Mouse (Mus musculus): Measurements from ENCODE around the gene Cplx3.

Cplx3 gene

GRCm38 (mm10) chr9:57601353-57601706 is 4.8 kb downstream of the Cplx3 start:
- peak; percentile 72 for ATAC-seq (ENCODE audit: low TSS enrichment)

DNA sequence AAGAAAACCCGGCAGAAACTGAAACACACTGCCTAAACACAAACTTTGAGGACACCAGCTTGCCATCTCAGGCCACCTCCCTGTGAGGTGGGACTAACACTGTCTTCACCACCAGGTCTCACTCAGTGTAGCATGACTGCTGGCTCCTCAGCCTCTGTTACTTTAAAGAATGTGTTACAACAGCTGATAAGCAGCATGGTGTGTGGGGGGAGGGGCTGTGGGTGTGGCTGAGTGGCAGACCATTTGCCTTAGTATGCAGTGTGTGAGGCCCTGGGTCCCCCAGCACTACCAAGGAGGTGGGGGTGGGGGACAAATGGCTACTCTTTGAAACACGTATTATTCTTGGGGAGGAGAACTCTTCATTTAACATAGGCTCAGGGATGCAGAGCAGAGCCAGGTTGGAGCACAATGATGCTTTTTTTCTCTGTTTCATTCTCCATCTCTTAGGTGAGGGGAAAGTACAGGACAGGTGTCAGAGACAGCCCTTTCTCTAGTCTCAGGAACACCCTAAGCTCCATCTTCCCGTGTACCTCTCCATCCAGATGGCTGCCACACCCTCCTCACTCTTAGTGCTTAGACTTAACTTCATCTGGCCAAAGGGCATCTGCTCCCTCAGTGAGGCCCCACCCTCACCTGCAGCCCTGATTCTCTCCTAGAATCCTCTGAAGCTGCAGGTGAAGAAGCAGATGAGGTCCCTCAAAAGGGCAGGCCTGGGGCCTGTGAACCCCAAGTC is 5.3 kb downstream of the Cplx3 start:
- no peak for ATAC-seq (ENCODE audit: low TSS enrichment)

DNA sequence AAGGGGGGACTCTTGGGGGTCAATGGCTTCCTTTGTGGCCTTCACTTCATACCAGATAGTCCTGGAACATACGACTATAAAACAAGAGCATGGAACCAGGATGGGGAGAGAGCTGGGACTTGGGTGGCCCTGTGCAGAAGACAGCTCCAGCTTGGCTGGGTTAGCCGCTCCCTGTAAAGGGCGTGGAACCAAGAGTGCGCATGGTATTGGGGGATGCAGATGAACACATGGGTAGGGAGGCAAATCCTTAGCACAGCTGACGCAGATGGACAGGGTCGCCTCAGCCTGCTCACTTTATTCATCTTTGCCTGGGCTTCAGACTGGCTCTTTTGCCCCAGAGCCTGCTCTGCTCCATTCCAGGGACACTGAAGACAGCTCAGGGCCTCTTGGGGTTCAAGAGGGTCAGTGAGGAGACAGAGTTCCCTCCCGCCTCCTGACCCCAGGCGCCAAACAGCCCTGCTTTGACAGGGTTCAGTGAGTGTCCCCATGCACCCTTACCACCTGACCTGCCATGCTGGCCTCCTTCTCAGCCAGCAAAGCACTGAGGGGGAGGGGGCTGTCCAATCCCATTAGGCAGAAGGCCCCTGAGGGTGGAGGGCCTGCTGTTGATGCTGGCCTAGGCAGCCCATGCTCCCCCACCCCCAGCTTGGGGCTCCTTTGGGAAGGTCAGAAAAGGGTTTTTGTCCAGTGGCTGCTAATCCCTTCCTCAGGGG is 7.1 kb downstream of the Cplx3 start:
- no peak for ATAC-seq (ENCODE audit: low TSS enrichment)

DNA sequence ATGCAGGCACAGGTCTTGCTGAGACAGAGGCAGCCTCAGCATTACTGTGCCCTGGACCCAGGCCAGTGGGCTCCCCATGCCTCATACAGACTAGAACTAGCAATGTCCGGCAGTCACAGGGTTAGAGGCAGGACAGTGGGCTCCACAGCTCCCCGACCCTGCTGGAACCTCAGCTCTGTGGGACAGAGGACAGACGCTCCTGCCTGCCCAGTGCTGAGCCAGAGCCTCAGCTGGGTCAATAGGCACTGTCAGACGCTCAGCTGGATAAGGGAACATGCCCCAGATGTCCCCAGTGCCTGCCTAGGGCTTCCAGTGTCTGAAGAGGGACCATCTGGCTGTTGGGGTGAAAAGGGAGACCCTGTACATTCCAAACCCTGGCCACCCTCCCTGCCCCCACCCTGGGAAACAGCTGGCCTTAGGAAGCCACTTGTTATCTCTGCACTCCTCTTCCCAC is 8.1 kb downstream of the Cplx3 start:
- ATAC-seq (ENCODE audit: low TSS enrichment): no peak

- ATAC-seq (ENCODE audit: low TSS enrichment): no peak
Observed at GRCm38 (mm10) chr9:57597265-57597664, 8.8 kb downstream of the Cplx3 start.

- ATAC-seq (ENCODE audit: low TSS enrichment): no peak
Observed at GRCm38 (mm10) chr9:57594174-57594509, 11.9 kb downstream of the Cplx3 start.

- no peak for ATAC-seq (ENCODE audit: low TSS enrichment)
Observed at GRCm38 (mm10) chr9:57593454-57594173, 12.5 kb downstream of the Cplx3 start.

DNA sequence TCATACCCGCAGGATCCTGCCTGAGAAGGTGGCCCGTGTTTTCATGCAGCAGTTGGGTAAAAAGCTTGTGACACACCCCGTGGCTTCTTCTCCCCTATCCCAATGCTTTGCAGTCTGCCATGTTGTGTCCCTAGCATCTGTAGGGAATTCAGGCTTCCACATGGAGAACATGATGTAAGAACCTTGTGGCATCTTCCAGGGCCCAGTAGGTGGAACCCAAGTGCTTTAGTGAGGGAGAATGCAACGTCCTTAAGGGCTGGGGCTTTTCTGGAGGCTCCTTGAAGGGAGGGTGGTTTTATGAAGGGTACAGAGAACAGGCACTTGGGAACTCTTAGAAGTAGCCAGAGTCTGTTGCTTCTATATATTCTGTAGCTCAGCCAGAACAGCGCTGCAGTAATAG is 15.4 kb downstream of the Cplx3 start:
- peak; percentile 69 for ATAC-seq (ENCODE audit: low TSS enrichment)

DNA sequence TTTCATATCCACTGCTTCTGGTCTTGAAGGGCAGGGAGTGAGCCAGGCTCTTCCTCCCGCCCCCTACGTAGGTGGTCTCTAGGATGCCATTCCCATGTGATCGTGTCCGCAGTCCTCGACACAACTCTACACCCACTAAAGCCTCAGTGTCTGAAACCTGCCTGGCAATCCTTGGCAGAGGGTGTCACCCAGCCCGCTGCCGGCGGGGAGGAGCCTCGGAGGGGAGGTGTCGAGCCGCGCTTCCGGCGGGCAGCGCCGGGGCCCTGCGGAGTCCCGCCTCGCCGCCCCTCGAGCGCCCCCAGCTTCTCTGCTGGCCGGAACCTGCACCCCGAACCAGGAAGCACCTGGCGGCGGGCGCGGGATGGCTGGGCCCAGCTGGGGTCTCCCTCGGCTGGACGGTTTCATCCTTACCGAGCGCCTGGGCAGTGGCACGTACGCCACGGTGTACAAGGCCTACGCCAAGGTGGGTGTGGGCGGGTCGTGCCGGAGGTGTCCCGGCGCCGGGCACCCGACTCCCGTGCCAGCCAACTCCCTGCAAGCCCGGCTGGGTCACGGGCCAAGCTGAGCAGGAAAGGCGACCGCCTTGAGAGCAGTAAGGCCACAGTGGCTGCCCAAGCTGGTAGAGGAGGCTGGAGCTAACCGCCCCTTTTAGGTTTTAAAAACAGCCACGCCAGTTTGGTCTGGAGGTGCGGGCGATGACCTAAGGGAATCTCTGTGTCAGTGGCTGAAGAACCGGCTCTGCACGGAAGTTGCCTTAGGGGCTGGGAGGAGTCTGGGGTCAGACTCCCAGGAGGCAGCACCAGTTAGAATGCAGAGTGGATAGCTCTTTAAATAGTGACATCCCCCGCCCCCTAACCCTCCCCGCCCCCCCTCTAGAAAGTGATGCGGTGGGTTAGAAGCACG is 16.6 kb downstream of the Cplx3 start, which contains the start of gene Ulk3:
Gene Ulk3, plus strand, starts transcription at position 229 of the 903 bp plus-strand sequence.
- peak; percentile 79 for ATAC-seq (ENCODE audit: low TSS enrichment)

- ATAC-seq (ENCODE audit: low TSS enrichment): no peak
Observed at GRCm38 (mm10) chr9:57584991-57585390, 21.1 kb downstream of the Cplx3 start.

DNA sequence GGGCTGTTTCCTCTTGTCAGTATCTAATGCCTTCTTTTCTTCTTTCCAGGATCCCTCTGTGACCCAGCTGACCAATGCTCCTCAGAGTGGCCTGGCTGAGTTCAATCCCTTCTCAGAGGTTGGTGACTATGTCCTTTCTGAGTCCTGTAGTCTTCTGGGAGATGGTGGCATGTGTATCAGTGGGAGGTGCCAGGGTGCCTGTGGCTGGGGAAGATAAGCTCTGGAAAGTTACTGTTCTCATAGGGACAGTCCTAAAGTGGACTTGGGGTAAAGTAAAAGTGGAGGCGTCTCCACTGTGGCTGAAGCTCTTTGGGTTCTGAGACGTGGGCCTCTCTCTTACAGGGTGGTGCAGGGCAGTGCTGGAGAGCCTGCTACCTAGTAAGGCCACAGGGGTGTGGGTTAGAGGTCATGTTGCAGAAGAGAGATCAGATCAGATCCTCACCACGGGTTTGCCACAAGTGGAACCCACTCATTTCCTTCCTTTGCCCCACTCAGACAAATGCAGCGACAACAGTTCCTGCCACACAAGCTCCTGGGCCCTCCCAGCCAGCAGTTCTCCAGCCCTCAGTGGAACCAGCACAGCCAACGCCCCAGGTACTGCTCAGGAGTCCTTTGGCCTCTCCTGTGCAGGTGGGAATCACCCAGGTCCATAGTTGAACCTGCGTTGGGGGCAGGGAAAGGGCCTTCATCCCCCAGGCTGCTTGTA is 28.8 kb downstream of the Cplx3 start:
- no peak for ATAC-seq (ENCODE audit: low TSS enrichment)

- ATAC-seq (ENCODE audit: low TSS enrichment): no peak
Observed at GRCm38 (mm10) chr9:57575577-57575976, 30.5 kb downstream of the Cplx3 start.

GRCm38 (mm10) chr9:57574397-57574796 is 31.7 kb downstream of the Cplx3 start:
- no peak for ATAC-seq (ENCODE audit: low TSS enrichment)

- no peak for ATAC-seq (ENCODE audit: low TSS enrichment)
Observed at GRCm38 (mm10) chr9:57568500-57568899, 37.6 kb downstream of the Cplx3 start.

DNA sequence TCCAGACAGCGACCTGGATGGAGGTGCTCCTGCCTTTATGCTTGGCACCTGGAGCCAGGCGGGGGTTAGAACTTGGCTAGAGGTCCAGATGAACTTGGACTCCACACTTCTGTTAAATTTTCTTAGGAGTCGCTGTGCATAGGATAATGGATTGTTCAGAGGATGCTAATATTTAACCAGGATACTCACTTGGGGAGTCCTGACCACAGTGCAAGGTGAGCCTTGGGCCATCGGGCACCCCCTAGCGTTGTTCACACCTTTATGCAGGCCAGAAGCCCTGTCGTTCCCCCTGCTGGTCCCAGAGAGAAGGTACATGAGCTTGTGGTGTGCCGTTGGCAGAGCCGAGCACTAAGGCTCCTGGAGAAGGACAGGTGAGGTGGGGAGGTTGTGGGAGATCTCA is 39.2 kb downstream of the Cplx3 start:
- no peak for ATAC-seq (ENCODE audit: low TSS enrichment)

DNA sequence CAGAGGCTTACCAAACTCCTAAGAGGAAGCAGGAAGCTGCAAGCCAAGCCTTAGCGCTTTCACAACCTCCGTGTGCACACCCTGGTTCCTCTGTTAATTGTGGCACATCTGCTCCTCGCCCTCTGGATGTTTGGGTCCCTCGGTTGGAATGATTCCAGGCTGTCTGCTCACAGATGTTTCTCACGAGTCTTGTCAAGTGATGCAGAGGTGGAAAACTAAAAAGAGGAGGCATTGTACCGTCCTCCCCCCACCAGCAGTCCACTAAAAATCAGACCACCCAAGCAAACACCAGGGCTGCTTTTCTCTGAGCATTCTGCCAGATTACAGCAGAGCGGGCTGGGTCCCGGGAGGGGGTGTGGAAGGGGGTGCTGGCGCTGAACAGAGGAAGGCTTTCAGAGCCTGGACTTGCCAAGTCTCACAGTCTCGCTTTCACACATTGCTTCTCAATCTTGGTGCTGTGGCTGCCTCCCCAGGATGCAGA is 40.3 kb downstream of the Cplx3 start:
- peak; percentile 62 for ATAC-seq (ENCODE audit: low TSS enrichment)

DNA sequence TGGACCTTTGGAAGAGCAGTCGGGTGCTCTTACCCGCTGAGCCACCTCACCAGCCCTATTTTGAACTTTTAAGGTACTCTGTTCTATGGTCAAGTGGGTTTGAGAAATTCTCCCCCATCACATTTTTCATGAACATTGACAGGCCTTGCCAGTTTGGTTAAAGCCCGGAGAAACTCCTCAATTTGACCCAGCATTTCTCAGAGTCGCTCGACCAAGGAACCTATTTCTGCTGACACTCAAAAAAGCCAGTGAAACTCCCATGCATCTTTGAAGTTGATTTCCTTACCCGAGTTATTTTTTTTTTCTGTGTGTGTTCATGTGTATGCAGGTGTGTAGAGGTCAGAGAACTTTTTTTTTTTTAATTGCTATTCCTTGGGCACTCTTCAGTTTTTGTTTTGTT is 41.5 kb downstream of the Cplx3 start:
- no peak for ATAC-seq (ENCODE audit: low TSS enrichment)

GRCm38 (mm10) chr9:57562896-57563372 is 43.1 kb downstream of the Cplx3 start:
- peak; percentile 3; the same call in 1 of the 2 replicates for ATAC-seq (ENCODE audit: low TSS enrichment)

GRCm38 (mm10) chr9:57561711-57562099 is 44.4 kb downstream of the Cplx3 start:
- no peak for ATAC-seq (ENCODE audit: low TSS enrichment)

DNA sequence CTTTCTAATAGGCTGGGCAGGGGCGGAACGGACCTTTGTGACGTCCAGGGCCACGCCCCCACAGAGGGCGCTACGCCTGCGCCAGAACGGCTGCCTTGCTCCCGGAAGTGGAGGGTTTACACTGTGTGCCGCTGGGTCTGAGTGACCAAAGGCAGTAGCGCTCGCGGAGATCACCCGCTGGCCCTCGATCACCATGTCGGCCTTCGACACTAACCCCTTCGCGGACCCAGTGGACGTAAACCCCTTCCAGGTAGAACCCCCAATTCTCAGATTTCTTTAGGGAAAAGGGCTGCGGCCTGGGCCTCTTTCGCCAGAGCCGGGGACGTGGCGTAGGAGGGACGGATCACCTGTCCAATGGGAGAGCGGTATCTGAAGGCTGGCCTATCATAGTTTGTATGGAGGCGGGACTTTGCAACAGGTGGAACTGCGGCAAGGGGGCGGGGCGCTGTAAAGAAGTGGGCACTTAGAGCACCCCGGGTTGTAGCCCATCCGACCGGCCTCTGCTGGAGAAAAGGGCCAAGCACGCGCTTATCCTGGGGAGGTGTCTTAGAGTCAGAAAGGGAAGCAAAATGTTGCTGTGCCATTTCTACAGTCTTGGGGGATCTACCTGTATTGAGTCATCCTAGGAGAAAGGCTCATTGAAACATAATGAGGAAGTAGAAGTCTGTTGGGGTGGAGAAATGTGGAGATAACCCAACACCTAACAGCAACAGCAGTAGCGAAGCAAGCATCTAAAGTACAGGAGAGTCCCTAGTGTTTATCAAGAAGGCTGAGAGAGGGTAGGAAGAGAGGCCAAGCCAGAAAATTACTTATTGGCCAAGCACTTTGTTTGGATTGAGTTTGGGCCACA is 45.0 kb downstream of the Cplx3 start, which contains the start of gene Scamp2:
Gene Scamp2, plus strand, starts transcription at position 83 of the 850 bp plus-strand sequence.
- peak; percentile 95 for ATAC-seq (ENCODE audit: low TSS enrichment)

Measured in frontal cortex, adult (tissue).